Mouse (Mus musculus): ENCODE measurements around the gene Olfr1330. TPM values are rescaled to one million over a fixed set of nuclear protein-coding genes. Genes with fewer than 3 reads are reported as not detected.

Gene Olfr1330
- polyA plus RNA-seq (2012; rRNA removed), result not detected in 2 replicates

DNA sequence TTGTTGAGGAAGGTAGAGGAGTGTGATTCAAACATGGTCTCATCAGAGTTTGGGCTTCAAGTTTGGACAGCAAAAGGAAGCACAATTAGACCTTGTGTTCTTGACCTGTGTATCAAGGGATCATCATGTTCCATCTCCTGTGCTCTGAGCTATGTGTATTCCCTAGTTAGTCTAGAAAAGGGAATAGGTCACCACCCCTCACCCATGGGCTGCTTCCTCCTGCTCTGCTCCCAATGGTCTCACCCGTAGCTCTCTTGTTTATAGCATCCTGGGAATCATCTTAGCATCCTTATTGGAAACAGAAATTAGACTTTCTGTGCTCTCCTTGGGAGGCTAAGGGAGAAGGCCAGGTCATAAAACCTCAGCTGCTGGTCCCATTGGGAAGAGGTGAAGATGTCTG is at the start of gene Olfr1330:
Olfr1330 (plus strand) TSS at position 301 of the 400 bp plus-strand sequence.

DNA sequence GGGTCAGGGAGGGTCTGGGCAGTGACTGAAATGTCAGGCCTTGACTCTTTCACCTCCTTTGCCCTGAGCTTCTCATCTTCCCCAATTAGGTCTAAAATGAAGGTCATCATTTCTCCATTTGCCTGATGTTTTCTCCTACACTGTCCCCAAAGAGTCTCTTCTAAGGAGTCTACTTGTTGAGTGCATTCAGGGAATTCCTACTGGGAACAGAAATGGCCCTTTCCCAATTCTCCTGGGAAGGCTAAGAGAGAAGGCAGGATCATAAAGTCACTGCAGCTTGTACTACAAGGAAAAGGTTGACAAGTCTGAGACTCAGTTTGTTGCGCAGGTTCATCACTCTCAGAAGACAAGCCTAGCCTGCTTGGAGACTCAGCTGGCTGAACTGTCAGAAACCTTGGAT is 24.0 kb upstream of the Olfr1330 start, which contains the start of gene Olfr1331:
Olfr1331 (plus strand) TSS at position 301 of the 400 bp plus-strand sequence.

DNA sequence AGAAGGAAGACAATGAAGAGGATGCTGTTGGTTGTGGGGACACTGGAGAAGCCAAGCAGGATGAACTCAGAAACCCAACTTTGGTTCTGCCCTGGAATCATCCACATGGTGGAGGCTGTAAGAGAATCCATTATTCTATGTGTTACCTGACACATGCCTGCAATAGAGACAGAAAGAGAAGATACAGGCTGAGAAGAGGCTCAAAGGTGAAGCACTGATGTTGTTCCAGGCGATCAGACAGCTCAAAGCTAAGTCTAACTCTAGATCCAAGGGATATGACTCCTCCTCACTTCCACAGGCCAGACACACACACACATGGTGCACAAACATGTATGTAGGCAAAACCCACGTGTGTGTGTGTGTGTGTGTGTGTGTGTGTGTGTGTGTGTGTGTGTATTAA is 29.0 kb downstream of the Olfr1330 start, which contains the start of gene Olfr1329:
Olfr1329 (minus strand) TSS at position 101 of the 400 bp plus-strand sequence.

DNA sequence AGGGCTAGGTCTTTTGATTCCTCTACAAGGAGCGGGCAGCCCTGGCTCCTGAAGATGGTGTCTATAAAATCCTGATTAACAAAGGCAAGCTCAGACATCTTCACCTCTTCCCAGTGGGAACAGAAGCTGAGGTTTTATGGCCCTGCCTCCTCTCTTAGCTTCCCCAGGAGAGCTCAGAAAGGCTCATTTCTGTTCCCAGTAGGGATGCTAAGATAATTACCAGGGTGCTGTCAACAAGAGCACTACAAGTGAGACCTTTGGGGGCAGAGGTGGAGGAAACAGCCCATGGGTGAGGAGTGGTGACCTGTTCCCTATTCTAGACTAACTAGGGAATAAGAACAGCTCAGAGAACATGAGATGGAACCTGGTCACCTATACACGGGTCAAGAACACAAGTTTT is 50.1 kb downstream of the Olfr1330 start, which contains the start of gene Olfr1328:
Olfr1328 (minus strand) TSS at position 101 of the 400 bp plus-strand sequence.

Other genes starting within 250 kb of the Olfr1330 start
- not detected in 2 replicates for gene Olfr62, start 229.6 kb upstream of the Olfr1330 start, polyA plus RNA-seq (2012; rRNA removed)
- gene Olfr1342, start 195.8 kb upstream of the Olfr1330 start, polyA plus RNA-seq (2012; rRNA removed), result not detected in 2 replicates
- not detected in 2 replicates for gene Olfr1341, start 185.1 kb upstream of the Olfr1330 start, polyA plus RNA-seq (2012; rRNA removed)
- not detected in 2 replicates for gene Olfr1340, start 168.5 kb upstream of the Olfr1330 start, polyA plus RNA-seq (2012; rRNA removed)
- not detected in 2 replicates for gene Olfr1339, start 156.4 kb upstream of the Olfr1330 start, polyA plus RNA-seq (2012; rRNA removed)
- gene Olfr1338, start 129.9 kb upstream of the Olfr1330 start, polyA plus RNA-seq (2012; rRNA removed), result not detected in 2 replicates
- not detected in 2 replicates for gene Olfr1337, start 106.0 kb upstream of the Olfr1330 start, polyA plus RNA-seq (2012; rRNA removed)
- gene Olfr1335, start 78.7 kb upstream of the Olfr1330 start, polyA plus RNA-seq (2012; rRNA removed), result not detected in 2 replicates
- gene Olfr1333, start 52.3 kb upstream of the Olfr1330 start, polyA plus RNA-seq (2012; rRNA removed), result not detected in 2 replicates
- not detected in 2 replicates for gene Olfr1331, start 23.9 kb upstream of the Olfr1330 start, polyA plus RNA-seq (2012; rRNA removed)
- not detected in 2 replicates for gene Olfr1329, start 28.9 kb downstream of the Olfr1330 start, polyA plus RNA-seq (2012; rRNA removed)
- gene Olfr1328, start 50.0 kb downstream of the Olfr1330 start, polyA plus RNA-seq (2012; rRNA removed), result not detected in 2 replicates
- not detected in 2 replicates for gene Lao1, start 73.0 kb downstream of the Olfr1330 start, polyA plus RNA-seq (2012; rRNA removed)
- gene Slc2a1, start 220.1 kb downstream of the Olfr1330 start, polyA plus RNA-seq (2012; rRNA removed), result 152 and 210 TPM in 2 replicates